Mouse (Mus musculus) liver, postnatal 0 days (tissue): ENCODE data around the gene Tmem176b. TPM values are rescaled to one million over a fixed set of nuclear protein-coding genes. Genes with fewer than 3 reads are reported as not detected.

ENCODE experiments used
- ATAC-seq: fragments of 200-750 bp; cut with Nextera tagmentation; 2 replicates; pipeline ENCODE4 v1.8.0; 2017; ENCODE audit warnings: mild to moderate bottlenecking, moderate library complexity
- DNase-seq: peaks from one replicate; pipeline ENCODE4 v3.0.0-alpha.2; 2016
- H3K27ac ChIP-seq: fragments of 300-500 bp; sonication (generic); 2 replicates; pipeline ENCODE4 v1.5.1; 2014; ENCODE audit warnings: antibody characterized with exemption, moderate library complexity, mild to moderate bottlenecking, low read depth
- H3K27me3 ChIP-seq: fragments of 300-500 bp; sonication (generic); 2 replicates; pipeline ENCODE4 v1.6.1; 2014; ENCODE audit warnings: low read length, control low read depth, mixed read lengths; ENCODE audit not compliant: insufficient read depth
- H3K36me3 ChIP-seq: fragments of 300-500 bp; sonication (generic); replicated peaks from 2 replicates; pipeline ENCODE4 v1.6.1; 2014; ENCODE audit warnings: mild to moderate bottlenecking, control low read depth, low read length, moderate library complexity, mixed read lengths; ENCODE audit not compliant: insufficient read depth
- H3K4me1 ChIP-seq: fragments of 300-500 bp; sonication (generic); 2 replicates; pipeline ENCODE4 v1.6.1; 2014; ENCODE audit warnings: antibody characterized with exemption, mild to moderate bottlenecking, control low read depth; ENCODE audit not compliant: insufficient read depth
- H3K4me2 ChIP-seq: fragments of 300-500 bp; sonication (generic); 2 replicates; pipeline ENCODE4 v1.6.1; 2014; ENCODE audit warnings: low read depth, mild to moderate bottlenecking, low read length, moderate library complexity, mixed read lengths
- H3K4me3 ChIP-seq: fragments of 300-500 bp; sonication (generic); 2 replicates; pipeline ENCODE4 v1.5.1; 2014; ENCODE audit warnings: low read depth, low read length
- H3K9ac ChIP-seq: fragments of 300-500 bp; sonication (generic); replicated peaks from 2 replicates; pipeline ENCODE4 v1.6.1; 2014; ENCODE audit warnings: mild to moderate bottlenecking, moderate library complexity
- H3K9me3 ChIP-seq: fragments of 300-500 bp; sonication (generic); 2 replicates; pipeline ENCODE4 v1.6.1; 2016; ENCODE audit warnings: mild to moderate bottlenecking, control low read depth, low read length, mixed read lengths
- CTCF ChIP-seq: sonication (generic); IDR thresholded peaks from 2 replicates; pipeline ENCODE4 v1.5.1; 2016; ENCODE audit warnings: antibody characterized with exemption, low read depth
- EP300 ChIP-seq: IDR thresholded peaks from 2 replicates; pipeline ENCODE4 v1.6.1; 2016; ENCODE audit warnings: antibody characterized with exemption, low read depth, mild to moderate bottlenecking
- WGBS: fragments of 180-500 bp; shearing (Covaris S2); extraction: QIAGEN DNeasy Blood & Tissue Kit; methylation state at CpG from one replicate; pipeline ENCODE4 v1.1.7; 2014; ENCODE audit not compliant: insufficient replicate concordance; 5-methylcytosine and 5-hydroxymethylcytosine counted together
- polyA plus RNA-seq: library from polyadenylated mRNA; unstranded; fragments of >200 nt; fragmentation: Nextera tagmentation; extraction: Ambion mirVana; gene quantifications from 2 replicates; pipeline ENCODE4 v1.2.1, GENCODE M21; 2015

Gene Tmem176b
- polyA plus RNA-seq, 1 experiment from 2014 or later, result 255 TPM

GRCm38 (mm10) chr6:48851820-48852491 lies 10.7 kb upstream of the Tmem176b start:
- Histone ChIP-seq H3K27ac (peak overlapping the region; percentile 64; the same call in 1 of the 2 replicates), H3K4me3 (peak overlapping the region; percentile 29), H3K4me1 (no peaks in the 10 kb centered on the region), H3K9me3 (no peaks in the 10 kb centered on the region), H3K27me3 (no peaks in the 10 kb centered on the region), H3K36me3 (no peaks in the 10 kb centered on the region), H3K9ac (no peak overlapping the region), H3K4me2 (peak overlapping the region; percentile 61)
- 2% methylated on average over 29 of the region's 29 CpGs for WGBS
- ATAC-seq, result peak; percentile 21; the same call in 1 of the 2 replicates
- TF ChIP-seq EP300 (no peak), CTCF (no peak)
- DNase-seq, result no peak

DNA sequence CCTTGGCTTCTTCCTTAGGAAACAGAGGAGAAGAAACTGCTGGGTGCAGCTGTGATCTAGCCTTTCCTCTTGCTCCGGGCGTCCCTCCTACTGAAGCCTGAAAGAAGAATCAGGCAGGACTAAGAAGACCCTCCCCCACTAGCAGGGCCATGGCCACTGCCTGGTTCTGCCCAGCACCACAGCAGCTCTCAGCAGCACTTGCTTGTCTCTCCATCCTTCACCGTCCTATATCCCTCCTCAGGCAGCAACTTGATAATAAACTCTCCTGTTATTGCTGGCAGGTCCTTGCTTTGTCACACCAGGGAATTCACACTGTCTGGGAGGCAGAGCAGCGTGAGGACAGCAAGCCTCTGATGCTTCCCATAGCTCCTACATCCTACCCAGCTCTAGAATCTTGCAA lies 3.8 kb upstream of the Tmem176b start:
- H3K27me3 ChIP-seq, result no peaks in the 10 kb centered on the region
- no peaks in the 10 kb centered on the region for H3K9me3 ChIP-seq
- DNase-seq (no peak), ATAC-seq (no peak)
- no peak overlapping the region for H3K9ac ChIP-seq
- H3K4me2 ChIP-seq, result no peak overlapping the region
- TF ChIP-seq EP300 (no peak), CTCF (no peak)
- peaks cover 13% of the 10 kb centered on the region; the same call in 1 of the 2 replicates for H3K4me1 ChIP-seq
- peaks cover 13% of the 10 kb centered on the region for H3K36me3 ChIP-seq
- no peak overlapping the region for H3K4me3 ChIP-seq
- 78% methylated on average over 4 of the region's 4 CpGs for WGBS
- H3K27ac ChIP-seq, result no peak overlapping the region

DNA sequence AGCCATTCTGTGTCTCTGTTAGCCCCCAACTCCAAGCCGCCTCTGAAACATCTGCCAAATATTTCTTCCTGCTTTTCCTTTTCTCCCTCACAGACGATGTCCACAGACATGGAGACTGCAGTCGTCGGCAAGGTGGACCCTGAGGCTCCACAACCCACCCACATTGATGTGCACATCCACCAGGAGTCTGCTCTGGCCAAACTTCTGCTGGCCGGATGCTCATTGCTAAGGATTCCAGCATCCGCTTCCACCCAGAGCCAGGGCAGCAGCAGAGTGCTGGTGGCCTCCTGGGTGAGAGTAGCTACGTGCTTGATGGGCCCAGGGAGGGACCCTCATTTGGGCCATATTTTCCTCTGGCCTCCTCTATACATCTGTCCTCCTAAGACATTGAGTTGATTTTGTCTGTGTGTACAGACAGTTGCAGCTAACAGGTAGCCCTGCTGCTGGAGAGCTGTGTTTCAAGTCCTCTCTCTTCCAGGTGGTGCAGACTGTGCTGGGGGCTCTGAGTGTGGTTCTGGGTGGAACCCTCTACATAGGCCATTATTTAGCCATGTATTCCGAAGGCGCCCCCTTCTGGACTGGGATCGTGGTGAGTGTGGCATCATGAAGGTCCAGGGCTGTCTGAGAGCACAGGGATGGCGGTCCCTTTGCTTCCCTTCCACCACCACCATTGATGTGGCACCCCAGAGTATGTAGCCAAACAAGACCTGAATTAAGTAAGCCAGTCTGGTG lies 981 bp upstream of the Tmem176b start:
- H3K27me3 ChIP-seq, result no peaks in the 10 kb centered on the region
- H3K4me3 ChIP-seq, result peak overlapping the region; percentile 53
- H3K9me3 ChIP-seq, result no peaks in the 10 kb centered on the region
- peak overlapping the region; percentile 90 for H3K27ac ChIP-seq
- DNase-seq (peak; percentile 74), ATAC-seq (no peak)
- H3K36me3 ChIP-seq, result peaks cover 18% of the 10 kb centered on the region
- peak; percentile 62 for TF ChIP-seq CTCF
- TF ChIP-seq EP300, result no peak
- peak overlapping the region; percentile 65 for H3K9ac ChIP-seq
- peaks cover 13% of the 10 kb centered on the region; the same call in 1 of the 2 replicates for H3K4me1 ChIP-seq
- H3K4me2 ChIP-seq, result peak overlapping the region; percentile 65
- 48% methylated on average over 11 of the region's 11 CpGs for WGBS

GRCm38 (mm10) chr6:48840371-48840969 lies 826 bp downstream of the Tmem176b start, which contains the start of gene Tmem176a:
Gene Tmem176a, plus strand, starts transcription at chr6:48840919.
- 10% methylated on average over 7 of the region's 7 CpGs for WGBS
- DNase-seq, result peak; percentile 48
- no peak for TF ChIP-seq CTCF
- TF ChIP-seq EP300, result no peak
- Histone ChIP-seq H3K4me2 (peak within 1 kb of the TSS; percentile 65), H3K27me3 (no peaks in the 10 kb centered on the region), H3K4me1 (peaks cover 13% of the 10 kb centered on the region; the same call in 1 of the 2 replicates), H3K9ac (peak within 1 kb of the TSS; percentile 67), H3K9me3 (no peaks in the 10 kb centered on the region), H3K36me3 (peaks cover 20% of the 10 kb centered on the region), H3K27ac (peak within 1 kb of the TSS; percentile 90), H3K4me3 (peak within 1 kb of the TSS; percentile 53)
- ATAC-seq, result peak; percentile 17; the same call in 1 of the 2 replicates

GRCm38 (mm10) chr6:48838321-48839080 lies 2.8 kb downstream of the Tmem176b start:
- Histone ChIP-seq H3K36me3 (peaks cover 26% of the 10 kb centered on the region), H3K4me3 (no peak overlapping the region), H3K9me3 (no peaks in the 10 kb centered on the region), H3K4me2 (peak overlapping the region; percentile 65; the same call in 1 of the 2 replicates), H3K27ac (no peak overlapping the region), H3K4me1 (peaks cover 13% of the 10 kb centered on the region; the same call in 1 of the 2 replicates), H3K27me3 (no peaks in the 10 kb centered on the region), H3K9ac (no peak overlapping the region)
- ATAC-seq, result no peak
- peak; percentile 7 for DNase-seq
- WGBS, result 59% methylated on average over 6 of the region's 6 CpGs
- no peak for TF ChIP-seq EP300
- no peak for TF ChIP-seq CTCF
